Mouse (Mus musculus) cerebellum, adult 11 months (tissue): ENCODE measurements around the gene Tmcc1.

Source experiments
- DNase-seq: peaks from one replicate; pipeline ENCODE4 v3.0.0; 2022

The Tmcc1 gene

DNA sequence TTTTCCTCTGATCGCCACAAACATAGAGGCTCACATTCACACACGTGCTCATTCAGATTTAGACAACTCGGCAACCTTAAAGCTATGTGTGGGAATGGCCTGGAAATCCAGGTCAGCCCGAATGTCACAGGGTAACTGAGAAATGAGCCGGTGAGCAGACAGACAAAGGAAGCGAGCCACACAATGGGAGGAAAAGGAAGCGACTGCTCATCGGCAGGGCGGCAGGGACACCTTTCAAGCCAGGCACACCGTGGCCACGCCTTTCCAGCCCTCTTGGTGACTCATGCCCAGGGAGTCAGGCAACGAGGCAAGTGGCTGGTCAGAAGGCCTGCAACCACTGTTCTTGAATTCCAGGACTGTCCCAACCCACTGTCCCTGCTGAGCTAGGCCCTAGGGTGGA lies 183.9 kb downstream of the Tmcc1 start:
- DNase-seq = no peak

DNA sequence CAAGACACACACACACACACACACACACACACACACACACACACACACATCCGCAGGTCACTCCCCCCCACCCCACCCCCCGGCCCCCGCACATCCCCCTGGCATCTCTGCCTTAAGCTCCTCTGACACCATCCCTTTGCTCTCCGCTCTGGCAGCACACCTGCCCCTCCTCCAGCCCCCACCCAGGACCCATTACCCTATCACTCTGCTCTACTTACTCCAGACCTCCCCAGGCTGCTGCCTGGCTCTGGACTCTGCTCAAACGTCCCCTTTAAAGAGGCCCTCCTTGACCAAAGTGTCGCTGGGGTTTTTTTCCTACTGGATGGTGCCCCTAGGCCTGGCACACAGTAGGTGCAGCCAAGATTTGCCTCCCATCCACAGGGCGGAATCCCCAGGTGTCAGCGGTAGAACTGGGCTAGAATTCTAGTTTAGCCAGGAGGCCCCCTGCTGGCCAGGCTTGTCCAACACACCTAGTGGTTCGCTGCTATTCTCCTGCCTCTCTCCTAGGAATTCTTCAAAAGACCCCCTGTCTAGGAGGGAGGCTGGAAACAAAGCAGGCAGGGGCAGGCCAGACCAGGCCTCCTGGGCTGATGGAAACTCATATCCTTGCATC lies 185.6 kb downstream of the Tmcc1 start:
- DNase-seq = peak; percentile 64

DNA sequence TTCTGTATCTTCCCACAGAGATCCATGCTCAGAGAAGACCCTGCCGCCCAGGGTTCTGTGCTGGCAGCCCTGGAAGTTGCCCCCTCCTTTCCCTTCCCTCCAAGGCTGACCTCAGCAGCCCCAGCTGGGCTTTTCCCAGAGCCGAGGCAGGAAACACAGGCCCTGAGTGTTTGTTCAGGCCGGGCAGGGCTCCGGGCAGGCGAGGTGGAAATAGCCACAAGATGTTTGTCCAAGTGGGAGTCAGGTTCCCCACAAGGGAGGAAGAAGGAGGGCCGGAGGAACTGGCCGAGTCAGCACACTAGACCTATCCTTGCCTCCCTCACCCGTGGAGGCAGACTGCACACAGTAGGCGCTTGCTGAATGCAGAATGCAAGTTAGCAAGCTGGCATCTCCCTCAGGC lies 186.6 kb downstream of the Tmcc1 start:
- DNase-seq = no peak

DNA sequence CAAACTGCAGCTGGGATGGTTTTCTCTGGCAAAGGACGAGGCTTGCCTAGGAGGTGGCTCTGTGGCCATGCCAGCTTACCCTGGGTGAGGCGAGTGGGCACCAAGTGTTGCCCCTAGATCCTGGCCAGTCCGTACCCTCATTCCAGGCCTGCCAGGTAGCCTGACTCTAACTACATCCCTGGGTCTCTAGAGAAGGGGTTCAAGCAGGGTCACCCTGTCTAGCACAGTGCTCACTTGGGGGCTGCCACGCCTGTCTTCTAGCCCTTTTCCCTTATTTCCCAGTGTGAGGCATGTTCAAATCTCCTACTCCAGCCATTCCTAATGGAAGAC lies 187.4 kb downstream of the Tmcc1 start:
- DNase-seq = no peak

GRCm38 (mm10) chr6:116005275-116005958 lies 187.9 kb downstream of the Tmcc1 start:
- DNase-seq = no peak

DNA sequence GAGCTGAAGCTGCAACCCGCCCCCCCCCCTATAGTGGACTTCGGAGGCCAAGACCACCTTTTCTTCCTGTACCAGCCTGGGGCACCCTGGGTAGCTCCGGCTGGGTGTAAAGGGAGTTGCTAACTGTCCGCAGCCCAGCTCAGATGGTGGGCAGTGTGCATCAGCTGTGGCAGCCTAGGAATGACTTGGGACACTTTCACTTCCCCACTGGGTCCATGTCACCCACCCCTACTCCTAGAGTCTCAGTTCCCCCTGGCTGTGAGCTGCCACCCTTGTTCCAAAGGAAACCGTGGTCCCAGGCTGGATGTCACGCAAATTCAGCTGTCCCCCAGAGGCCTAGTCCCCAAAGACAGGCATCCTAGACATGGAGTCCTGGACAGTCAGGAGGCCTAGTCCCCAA lies 188.6 kb downstream of the Tmcc1 start:
- DNase-seq = no peak

DNA sequence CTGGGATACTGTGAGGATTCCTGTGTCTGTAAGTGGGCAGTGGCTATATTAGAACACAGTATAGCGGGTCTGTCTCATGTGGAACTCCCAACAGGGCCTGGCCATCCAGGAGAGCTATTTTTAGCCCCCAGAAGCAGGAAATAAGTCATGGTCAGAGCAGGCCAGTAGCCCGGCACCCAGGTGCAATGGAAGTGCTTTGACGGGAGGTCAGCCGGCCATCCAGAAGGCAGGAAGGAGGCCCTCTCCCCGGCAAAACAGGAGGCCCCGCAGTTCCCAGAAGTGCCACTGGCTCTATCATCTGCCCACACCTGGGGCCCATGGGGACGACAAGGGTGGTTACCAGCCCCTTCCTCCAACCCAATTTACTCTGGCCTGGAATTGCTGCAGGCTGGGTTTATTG lies 189.2 kb downstream of the Tmcc1 start:
- DNase-seq = no peak

DNA sequence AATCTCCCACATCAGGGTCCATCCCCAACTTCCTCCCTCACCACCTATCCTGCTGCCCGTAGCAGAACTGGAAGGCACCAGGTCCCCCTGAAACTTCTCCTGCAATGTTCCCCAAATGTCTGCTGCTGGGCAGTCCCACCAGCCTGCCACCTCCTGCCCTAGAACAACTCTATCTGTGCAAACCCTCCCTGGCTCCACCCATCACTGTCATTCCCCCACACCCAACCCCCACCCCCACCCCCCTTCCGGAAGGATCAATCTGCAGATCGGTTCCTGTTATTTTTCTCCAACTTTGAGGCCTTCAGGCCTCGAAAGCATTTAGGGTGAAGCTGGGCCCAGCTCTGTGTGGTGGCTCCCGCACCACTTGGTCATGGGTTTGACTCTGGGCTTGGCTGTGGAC lies 189.8 kb downstream of the Tmcc1 start:
- no peak for DNase-seq

- DNase-seq = no peak
Measured at GRCm38 (mm10) chr6:116002311-116003104, 190.8 kb downstream of the Tmcc1 start.

DNA sequence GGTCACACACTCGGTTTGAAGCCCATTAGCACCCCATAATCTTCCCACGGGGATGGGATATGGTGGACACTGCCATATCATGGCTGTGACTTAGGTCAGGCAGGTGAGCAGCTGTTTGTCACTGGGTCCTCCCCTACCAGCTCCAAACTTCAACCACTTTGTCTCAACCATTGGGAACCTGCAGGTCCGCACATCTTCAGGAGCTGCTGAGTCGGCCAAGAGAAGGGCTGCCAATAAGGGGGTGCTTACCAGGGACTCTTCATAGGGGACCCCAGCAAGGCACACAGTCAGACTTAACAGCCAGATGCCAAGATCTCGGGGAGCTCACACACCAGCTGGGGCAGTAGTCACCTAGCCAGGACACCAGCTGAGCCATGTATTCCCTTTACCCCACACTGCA lies 192.4 kb downstream of the Tmcc1 start:
- no peak for DNase-seq

- no peak for DNase-seq
Measured at GRCm38 (mm10) chr6:115999227-115999626, 194.1 kb downstream of the Tmcc1 start.

- DNase-seq = no peak
Measured at GRCm38 (mm10) chr6:115998758-115999157, 194.5 kb downstream of the Tmcc1 start.

DNA sequence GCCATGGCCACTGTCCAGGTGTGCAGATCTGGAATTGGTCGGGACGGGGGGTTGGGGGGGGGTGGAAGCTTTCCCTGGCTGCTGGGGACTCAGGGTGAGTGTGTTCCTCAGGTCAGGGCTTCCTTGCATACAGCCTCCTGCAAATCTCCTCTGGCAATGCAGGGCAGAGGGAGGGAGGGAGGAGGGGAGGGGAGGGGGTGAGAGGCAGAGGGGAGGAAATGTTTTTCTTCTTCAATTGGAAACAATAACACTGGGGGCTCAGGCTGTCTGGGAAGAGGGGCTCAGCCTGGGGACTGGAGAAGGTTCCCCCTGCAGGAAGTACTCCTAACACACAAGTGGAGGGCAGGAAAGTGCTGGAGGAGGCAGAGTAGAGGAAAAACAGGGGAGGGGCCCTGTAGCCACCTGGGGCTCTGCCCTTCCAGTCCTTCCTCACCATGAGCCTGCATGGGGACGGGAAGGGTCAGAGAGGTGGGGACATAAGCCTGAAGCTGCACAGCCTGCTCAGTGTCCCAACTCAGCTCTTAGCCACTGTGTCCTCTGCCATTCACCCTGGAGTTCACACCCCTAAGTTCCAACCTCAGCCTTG lies 195.5 kb downstream of the Tmcc1 start:
- DNase-seq = no peak

- no peak for DNase-seq
Measured at GRCm38 (mm10) chr6:115996171-115996851, 197.0 kb downstream of the Tmcc1 start.

GRCm38 (mm10) chr6:115995531-115995941 lies 197.8 kb downstream of the Tmcc1 start:
- no peak for DNase-seq

- peak; percentile 84 for DNase-seq
Measured at GRCm38 (mm10) chr6:115994877-115995520, 198.3 kb downstream of the Tmcc1 start, which contains the start of gene Plxnd1. Gene Plxnd1 (minus strand): TSS chr6:115995005.

- DNase-seq = peak; percentile 54
Measured at GRCm38 (mm10) chr6:115994146-115994876, 199.0 kb downstream of the Tmcc1 start.

GRCm38 (mm10) chr6:115993463-115994145 lies 199.7 kb downstream of the Tmcc1 start:
- DNase-seq = no peak

GRCm38 (mm10) chr6:115992981-115993380 lies 200.3 kb downstream of the Tmcc1 start:
- DNase-seq = no peak

DNA sequence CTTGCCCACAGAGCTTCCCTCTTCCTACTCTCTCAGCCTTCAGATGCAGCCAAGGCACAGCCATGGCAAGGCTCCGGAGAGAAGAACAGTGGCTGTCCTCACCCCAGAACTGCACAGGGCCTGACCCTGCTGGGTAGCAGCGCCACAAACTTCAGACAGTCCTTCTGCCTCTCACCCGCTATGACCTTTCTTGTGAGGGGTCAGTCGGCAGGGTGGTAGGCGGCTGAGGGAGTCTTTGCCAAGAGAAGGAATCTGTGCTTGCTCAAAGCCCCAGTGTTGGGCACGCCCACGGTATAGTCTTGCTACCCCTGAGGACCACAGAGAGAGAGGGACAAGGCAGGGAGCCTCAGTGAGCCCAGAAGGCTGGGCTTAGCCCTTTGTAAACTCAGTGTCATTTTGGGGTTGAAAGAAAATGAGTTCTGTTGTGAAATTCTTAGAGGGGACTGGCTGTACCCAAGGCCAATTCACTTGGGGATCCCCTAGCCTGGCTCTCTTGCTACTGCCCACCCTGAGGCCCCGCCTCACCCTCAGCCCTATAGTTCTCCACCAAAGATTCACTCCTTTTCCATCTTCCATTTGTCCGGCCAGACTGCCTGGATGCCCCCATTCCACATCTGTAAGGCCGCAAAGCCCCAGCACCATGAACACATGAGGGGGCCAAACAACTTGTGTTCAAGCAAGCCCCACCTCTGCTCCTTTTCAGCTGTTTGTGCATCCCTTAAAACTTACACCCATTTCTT lies 201.2 kb downstream of the Tmcc1 start:
- DNase-seq = no peak
